Mouse (Mus musculus) urinary bladder, postnatal 36 days (tissue): ENCODE measurements at regions not wholly inside any gene's neighbourhood (a gene's known extent, or its start where the extent isn't known, plus 50 kb on each side); places are given as distances from the start of the nearest gene placed in this dataset.

Experiments
- DNase-seq, 2 experiments: peaks; one replicate each; pipeline ENCODE4 v3.0.0; 2022; ENCODE audit warnings: low spot score in 2 of 2, mixed read lengths in 1 of 2

GRCm38 (mm10) chr6:147755750-147756523 is 280.3 kb downstream of the Ccdc91 start:
- no peak for DNase-seq

DNA sequence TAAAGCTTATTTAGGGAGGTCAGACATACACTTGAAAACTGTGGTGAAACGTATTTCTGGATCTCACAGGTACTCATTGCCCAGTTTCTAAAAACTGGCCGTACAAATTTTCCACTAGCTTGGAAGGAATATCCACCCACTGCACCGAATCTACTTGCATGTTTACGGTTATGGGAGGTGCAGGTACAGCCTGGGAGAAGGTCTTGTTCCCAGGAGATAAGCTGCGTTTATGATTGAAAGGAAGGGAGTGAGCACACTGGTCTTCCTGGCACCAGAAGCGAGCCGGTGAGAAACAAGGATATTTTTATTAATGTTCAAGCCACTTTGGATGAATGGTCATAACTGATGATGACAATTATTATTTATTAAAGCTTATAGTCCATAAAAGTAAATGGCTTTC is 283.9 kb downstream of the Ccdc91 start:
- no peak for DNase-seq

DNA sequence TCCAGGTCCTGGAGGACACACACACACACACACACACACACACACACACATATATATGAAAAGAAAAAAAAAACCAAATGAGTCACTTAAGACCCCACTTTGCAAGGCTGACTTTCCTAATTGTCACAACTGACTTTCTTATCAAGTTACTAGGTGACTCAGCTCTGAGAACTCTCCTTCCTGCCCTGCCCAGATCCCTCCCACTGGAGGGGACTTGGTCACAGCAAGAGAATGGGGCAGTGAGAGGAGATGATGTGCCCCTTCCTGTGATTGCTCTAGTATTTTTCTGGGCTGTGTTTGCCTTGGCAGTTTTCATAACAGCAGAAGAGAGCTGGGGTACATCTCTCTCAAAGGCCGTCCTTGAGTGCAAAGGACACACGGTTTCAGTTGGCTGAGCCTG is 284.5 kb downstream of the Ccdc91 start:
- no peak for DNase-seq

DNA sequence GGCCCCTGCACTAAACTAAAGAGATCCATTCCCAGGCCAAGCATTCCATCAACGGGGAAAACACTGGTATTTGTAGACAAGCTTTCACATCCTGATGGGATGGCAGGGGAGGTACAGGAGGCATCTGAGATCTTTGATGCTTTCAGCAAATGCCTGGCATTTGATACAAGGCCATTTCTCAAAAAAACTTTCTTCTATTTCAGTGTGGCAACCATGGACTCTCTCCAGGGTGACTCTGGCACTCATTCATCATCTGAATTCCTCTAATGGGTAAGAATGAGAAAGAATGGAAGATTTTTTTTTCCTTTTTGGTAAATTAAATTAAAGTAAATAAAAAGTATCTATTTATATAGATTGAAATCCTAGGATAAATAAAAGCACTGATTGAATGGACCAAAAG is 281.8 kb upstream of the Far2 start:
- no peak for DNase-seq

DNA sequence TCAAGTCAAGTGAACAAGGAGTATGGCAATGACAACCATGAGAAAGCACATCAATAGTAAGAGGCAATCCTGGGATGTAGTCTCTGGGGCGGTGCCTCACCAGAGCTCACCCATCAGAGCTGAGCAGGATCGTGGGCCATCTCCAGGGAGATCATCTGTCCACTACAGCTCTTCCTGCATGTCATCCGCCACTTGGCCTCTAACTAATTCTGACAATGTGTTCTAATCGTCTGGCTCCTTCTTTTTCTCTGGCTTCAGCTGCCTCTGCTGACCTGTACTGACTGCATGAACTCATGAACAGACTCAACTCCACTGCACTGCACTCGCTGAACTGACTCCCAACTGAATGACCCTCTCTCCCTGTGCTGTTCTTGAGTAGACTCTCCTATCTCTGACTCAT is 277.9 kb upstream of the Far2 start:
- no peak for DNase-seq

GRCm38 (mm10) chr6:147770034-147770433 is 277.0 kb upstream of the Far2 start:
- no peak for DNase-seq

- peak in 1 of 2 experiments; percentile 30 for DNase-seq
These were observed 275.6 kb upstream of the Far2 start for GRCm38 (mm10) chr6:147771411-147771810.

GRCm38 (mm10) chr6:147773904-147774303 is 273.2 kb upstream of the Far2 start:
- DNase-seq, result no peak

DNA sequence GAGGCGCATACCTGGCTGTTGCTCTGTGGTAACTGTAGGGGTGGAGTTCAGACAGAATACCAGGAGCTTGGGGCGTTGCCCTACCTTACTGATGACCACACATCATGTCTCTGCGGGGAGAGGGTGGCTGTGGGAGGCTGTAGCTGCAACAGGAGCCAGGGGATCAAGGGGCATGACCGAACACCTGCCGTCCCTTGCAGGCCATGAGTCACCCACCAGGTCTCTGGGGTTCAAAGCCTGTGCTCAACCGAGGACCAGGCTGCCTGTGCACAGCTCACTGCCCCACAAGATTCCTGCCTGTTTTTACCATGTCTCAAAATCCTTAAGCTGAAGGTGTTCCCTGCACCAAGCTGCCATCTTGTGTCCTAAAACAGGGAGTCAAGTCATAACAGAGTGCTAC is 272.4 kb upstream of the Far2 start:
- DNase-seq, result no peak

DNA sequence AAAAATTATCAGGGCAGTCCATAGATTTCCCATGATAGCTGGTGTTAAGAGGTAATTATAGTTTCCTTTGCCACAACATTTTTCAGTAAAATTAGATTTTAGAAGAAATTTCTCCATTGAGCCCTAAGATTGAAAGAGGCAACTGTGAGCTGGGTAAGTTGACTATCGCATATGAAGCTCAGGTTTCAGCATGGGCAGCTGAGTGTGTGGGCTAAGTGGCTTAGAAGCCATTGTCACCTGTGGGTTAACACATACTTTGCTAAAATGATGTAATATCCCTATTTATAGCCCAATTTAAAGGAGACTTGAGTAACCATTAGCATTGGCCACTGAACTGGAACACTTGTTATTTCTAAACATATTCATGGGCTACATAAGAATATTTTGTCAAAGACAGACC is 267.6 kb upstream of the Far2 start:
- no peak for DNase-seq

DNA sequence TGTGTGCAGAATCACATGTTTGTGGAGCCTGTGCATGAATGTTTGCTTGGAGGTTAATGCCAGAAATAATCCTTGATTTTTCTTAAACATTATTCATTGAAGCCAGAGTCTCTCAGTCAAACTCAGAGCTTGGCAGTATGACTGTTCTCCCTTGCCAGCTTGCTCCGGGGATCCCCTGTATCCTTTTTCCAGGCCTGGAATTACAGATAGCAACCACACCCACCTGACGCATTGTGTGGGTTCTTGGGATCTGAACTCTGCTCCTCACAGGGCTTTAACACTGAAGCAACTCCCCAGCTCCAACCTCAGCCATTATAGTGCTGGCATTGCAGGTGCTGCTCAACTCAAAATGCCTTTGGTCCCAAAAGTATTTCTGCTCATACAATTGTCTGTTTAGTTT is 262.8 kb upstream of the Far2 start:
- DNase-seq, result no peak

- DNase-seq, result no peak
These were observed 262.2 kb upstream of the Far2 start for GRCm38 (mm10) chr6:147784854-147785253.

DNA sequence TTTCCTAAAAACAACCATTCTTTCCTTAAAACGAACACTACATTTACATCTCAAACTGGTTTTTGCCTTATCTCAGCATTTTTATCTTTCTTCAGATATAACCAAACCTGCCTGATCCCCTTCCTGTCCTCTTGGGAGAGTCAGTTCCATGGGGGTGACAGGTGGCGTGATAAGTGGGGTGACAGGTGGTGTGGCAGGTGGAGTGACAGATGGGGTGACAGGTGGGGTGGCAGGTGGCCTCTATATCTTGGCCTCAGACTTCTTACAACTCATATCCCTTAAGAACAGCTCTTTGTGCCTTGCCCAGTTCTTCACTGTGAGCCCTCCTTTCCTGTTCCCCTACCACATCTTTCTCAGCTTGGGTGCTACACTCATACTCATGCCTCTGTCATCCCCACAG is 259.0 kb upstream of the Far2 start:
- no peak for DNase-seq

GRCm38 (mm10) chr6:147789112-147789511 is 257.9 kb upstream of the Far2 start:
- DNase-seq, result no peak

- DNase-seq, result no peak
These were observed 253.2 kb upstream of the Far2 start for GRCm38 (mm10) chr6:147793811-147794210.

GRCm38 (mm10) chr6:147794351-147794750 is 252.7 kb upstream of the Far2 start:
- no peak for DNase-seq

GRCm38 (mm10) chr6:147799009-147799727 is 247.9 kb upstream of the Far2 start:
- DNase-seq, result no peak

DNA sequence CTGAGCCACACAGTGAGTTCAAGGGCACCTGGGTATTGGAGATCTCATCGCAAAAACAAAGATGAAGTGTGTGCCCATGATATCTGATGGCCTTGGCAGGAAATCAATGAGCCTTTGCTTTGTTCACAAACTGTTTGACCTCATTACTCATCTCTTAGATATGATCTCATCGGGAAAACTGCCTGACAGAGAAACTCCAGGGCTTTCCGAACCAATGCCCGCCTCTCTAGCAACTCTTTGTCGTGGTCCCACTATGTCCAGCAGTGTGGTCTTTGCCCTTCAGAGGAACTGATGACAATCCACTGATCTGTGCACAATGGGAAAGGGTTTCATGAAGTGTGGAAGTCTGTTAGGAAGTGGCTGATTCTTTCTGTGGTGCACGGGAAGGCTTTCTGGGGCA is 247.2 kb upstream of the Far2 start:
- no peak for DNase-seq

- no peak for DNase-seq
These were observed 246.2 kb upstream of the Far2 start for GRCm38 (mm10) chr6:147800846-147801245.

DNA sequence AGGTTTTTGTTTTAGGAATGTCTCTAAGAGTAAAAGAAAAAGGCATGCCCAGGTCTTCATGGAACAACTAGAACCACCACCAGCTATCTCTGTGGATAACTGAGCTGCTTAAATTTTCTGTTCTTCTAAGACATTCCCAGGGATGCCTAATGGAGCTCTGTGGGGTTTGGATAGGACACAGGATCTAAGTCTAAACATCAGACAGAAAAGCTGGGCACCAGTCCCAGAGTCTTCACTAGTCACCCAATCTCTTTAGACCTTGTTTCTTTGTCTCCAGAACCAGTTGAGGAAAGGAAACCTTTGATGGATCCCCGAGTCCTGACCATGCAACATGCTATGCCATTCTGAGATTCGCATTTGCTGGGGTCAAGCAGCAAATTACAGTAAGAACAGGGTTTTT is 243.2 kb upstream of the Far2 start:
- DNase-seq, result no peak

DNA sequence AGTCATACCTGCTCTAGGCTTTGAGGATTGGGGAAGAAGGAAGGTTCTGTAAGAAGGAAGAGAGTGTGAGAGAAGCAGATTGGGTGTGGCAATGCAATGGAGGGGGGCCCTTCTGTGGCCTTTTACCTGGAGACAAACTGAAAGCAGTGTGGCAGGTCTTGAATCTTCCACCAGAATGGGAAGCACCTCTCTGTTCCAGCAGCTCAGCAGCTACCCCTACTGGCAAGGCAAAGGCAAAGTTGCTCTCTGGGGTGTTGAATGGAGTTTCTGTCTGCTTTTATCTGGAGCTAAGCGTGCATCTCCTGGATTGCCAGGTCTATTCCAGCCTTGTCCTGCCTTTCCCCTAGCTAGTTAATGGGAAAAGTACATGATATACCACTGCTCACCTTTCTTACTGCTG is 236.3 kb upstream of the Far2 start:
- peak; percentile 72 to 73 for DNase-seq

GRCm38 (mm10) chr6:147816861-147817260 is 230.2 kb upstream of the Far2 start:
- DNase-seq, result no peak

DNA sequence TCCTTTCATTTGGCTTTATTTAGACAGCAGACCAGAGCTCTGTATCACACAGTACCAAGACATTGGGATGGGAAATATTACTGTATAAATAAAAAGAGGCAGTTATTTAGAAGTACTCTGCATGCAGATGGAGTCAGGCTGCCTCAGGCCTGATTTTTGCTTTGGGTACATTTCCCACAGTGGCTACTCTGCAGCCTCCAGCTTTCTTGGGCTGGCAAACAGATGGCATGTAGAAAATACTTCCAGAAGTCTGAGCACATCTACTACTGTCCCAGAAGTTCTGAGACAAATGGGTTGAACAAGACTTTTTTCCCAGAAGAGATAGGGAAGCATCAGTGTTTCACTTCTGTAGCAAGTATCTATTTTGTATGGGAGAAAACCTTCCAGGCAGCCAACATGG is 229.8 kb upstream of the Far2 start:
- DNase-seq, result no peak
